Mouse (Mus musculus): ENCODE measurements at regions not wholly inside any gene's neighbourhood (a gene's known extent, or its start where the extent isn't known, plus 50 kb on each side); places are given as distances from the start of the nearest gene placed in this dataset.

DNA sequence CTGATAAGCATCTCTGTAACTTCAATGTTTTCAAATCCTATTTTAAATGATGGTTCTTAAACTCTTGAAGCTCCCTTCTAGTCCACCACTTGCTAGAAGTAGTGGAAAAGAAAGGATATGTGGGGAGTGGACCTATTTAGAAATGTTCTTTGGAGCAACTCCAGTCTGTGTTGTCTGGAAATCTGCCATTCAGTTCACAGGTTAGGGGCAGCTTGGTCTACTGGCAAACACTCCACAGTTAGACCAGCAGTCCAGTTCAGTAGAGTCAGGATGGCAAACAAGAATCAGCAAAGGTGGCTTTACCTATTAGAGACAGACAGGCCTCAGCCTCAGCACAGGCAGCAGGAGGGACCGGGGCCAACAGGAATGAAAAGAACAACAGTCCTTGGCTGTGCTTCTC, 67.3 kb upstream of the Dpyd start:
- in situ Hi-C loops (cut with MboI, MseI) = no loop called here

DNA sequence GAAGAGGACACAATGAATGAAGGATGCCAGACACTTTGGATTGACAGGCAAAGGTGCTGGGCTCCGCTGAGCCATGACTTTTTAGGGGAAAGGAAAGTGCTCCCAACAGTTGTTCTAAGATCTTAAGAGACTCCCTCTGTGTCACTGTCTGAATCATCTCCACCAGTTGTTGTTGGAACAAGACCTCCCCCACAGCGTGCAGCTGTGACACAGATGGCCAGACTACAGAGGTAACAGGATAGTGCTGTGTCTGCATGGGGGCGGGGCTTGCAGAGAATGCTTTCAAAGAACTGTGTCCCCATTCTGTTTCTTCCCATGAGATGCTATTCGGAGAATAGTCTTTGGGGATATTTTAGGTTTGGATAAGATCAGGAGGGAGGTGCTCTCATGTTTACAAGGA, 61.7 kb upstream of the Dpyd start:
- in situ Hi-C loops (cut with MboI, MseI) = no loop called here

GRCm38 (mm10) chr3:118507582-118508237, 54.2 kb upstream of the Dpyd start:
- in situ Hi-C loops (cut with MboI, MseI) = no loop called here

- in situ Hi-C loops (cut with MboI, MseI) = no loop called here
Observed at GRCm38 (mm10) chr3:118510837-118511236, 51.1 kb upstream of the Dpyd start.

DNA sequence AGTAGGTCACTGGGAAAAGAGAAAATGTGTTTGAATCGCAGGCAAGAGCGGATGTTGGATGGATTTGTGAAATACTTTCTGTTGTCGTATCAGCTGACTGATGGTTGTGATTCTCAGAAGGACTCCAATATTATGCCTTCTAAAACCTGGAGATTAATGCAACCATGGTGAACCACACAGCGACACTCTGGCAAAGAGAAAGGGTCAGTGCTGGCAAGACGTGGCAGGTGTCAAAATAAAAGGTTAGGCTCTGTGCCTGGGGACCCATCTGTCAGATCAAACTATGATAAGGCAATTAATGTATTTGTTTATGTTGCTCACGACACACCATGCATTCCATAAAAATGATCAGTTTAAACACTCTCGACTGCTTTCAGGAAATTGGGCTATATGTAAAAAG, 50.0 kb upstream of the Dpyd start:
- in situ Hi-C loops (cut with MboI, MseI) = no loop called here
